Mouse (Mus musculus) urinary bladder, postnatal 25 days (tissue): ENCODE data around the gene Myef2.

Experiments used
- DNase-seq: peaks from one replicate; pipeline ENCODE4 v3.0.0; 2022; ENCODE audit warnings: low spot score

The Myef2 gene

DNA sequence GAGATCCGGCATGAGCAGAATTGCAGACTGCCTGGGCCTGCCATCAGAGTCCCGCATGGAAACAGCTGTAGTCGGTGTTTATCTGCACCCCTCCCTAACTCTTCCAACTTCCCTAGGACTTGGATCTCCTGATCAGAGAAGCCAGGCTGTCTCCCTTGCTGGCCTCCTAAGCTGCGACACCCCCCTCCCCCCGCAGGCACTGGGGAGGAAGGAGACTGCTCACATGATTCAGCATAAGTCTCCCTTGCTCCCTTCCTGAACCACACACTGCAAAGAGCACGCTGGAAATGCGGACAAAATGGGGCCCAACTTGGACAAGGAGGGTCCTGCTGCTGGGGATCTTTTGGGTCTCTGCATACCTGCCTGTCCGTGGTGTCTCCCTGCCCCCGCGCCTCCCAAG is 55.6 kb downstream of the Myef2 start, which contains the start of gene Slc24a5:
Slc24a5 (plus strand) TSS at position 231 of the 400 bp plus-strand sequence.
- no peak for DNase-seq

DNA sequence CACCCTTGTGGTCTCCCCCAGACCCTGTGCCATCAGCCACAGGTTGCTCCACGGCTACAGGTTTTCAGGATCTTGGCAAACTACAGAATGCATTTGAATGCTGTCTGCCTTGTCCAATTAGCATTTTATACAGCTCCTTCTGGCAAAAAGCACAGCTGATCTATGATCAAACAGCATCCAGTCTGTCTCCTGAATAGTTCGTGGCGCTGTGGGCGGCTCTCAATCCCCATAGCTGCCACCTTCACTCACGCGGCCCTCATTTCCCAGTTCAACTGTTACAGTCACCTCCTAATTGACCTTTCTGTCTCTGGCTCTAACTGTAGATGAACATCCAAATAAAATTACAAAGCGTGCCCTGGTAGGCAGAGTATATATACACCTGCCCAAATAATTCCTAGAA is 56.1 kb downstream of the Myef2 start:
- DNase-seq, result no peak

DNA sequence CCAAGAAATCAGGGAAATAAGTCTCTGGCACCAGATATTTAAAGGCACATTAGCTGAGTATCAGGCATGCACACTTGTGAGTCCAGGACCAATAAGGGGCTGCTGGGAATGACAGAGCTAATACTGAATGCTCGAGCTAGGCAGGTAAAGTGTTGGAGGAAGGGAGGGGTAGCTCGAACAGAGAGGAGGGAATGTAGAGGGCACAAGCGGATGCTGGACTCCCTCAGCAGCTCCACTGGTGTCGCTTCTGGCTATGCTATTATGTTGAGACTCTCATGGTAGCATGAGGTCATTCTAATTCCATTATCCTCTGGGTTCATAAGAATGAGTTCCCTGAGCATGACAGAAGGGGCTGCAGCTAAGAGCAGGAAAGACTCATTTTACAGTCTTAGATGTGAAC is 60.5 kb downstream of the Myef2 start:
- DNase-seq, result no peak

- DNase-seq, result no peak
Observed at GRCm38 (mm10) chr2:125061451-125061850, 62.0 kb downstream of the Myef2 start.

- DNase-seq, result no peak
Observed at GRCm38 (mm10) chr2:125057250-125057815, 66.1 kb downstream of the Myef2 start.

DNA sequence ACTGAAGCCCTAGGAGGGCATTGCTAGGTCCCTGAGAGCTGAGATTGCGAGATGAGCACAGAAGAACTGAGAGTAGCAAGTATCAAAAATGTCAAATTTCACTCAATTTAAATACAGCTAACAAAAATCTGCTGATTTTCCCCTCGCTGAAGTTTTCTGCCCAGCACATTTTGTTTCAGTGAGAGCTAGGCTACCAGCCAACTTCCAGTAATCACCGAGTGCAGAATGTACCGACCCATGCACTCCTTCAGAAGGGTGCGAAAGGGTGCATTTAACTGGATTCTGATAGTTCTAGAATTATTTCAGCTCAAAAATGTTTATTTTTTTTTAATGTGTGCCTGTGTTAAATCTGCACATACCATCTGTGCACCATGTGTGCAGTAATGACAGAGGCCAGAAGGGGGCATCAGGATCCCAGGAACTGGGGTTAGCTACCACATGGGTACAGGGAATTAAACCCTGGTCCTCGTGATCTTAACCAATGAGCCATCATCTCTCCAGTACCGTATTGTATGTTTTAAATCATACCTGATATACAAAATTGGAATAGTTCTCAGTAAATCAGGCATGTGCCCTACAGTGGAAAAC is 68.1 kb downstream of the Myef2 start:
- DNase-seq, result no peak
